Mouse (Mus musculus): ENCODE measurements around the gene Dna2. TPM values are rescaled to one million over a fixed set of nuclear protein-coding genes. Genes with fewer than 3 reads are reported as not detected.

Gene Dna2
- 2.9 TPM for polyA plus RNA-seq (2014; fragmentation: Illumina TruSeq; extraction: RNeasy Lipid Tissue Mini Kit (QIAGEN cat#74804); ENCODE audit: low read depth, low replicate concordance)

GRCm38 (mm10) chr10:62946738-62947471 lies at the start of gene Dna2:
Gene Dna2 (plus strand): TSS chr10:62947026.

DNA sequence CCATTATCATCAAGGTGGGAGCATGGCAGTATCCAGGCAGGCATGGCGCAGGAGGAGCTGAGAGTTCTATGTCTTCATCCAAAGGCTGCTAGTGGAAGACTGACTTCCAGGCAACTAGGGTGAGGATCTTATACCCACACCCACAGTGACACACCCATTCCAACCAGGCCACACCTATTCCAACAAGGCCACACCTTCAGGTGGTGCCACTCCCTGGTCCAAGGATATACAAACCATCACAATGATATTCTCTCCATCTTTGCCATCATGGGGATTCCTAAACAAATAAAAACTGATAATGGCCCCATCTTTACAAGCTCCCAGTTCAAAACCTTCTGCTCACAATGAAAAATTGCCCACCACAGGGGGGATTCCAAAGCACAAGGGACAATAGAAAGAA lies 37.9 kb upstream of the Dna2 start, which contains the start of gene Tet1:
Gene Tet1, minus strand, starts transcription at position 101 of the 400 bp plus-strand sequence.

GRCm38 (mm10) chr10:62919925-62920765 lies 26.7 kb upstream of the Dna2 start, which contains the start of gene Slc25a16:
Gene Slc25a16 (plus strand): TSS chr10:62920633.

DNA sequence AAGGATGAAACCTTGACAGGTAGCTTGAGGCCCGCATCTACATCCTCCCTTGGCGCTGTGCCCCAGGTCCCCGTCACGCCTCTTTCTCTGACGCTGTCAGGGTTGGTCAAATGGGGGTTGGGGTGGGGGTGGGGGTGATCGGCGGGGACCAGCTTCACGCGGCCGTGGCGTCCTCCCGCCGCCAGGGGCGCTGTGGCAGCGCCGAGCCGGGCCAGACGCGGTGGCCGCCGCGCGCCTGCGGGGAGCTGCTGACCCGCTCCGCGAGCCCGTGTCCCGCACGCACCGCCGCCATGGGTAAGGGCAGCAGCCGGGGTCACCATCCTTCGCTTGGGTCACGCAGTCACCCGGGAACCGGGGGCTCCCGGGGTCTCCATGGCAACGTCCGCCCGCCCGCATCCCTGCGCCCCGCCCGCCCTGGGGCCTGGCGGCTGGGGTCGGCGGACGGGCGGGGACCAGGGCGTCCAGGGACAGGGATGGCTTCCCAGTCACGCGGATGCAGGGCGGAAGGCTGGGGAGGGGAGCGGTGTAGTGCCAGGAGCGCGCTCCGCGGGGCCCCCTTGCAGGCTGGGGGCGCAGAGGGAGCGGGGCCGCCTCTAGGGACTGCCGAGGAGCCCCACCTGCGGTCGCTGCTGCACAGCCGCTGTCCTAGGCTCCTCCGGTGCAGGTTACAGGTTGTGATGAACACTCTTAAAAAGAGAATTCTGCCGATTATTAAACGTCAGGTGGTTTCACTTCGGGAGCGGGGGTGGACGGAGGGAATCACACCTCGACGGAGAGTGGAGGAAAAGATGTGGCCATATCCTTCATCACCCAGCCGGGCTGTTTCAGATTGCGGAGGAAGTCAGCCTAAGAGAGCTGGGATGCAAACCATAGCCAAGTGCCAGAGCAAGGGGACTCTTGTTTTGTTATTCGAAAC lies 33.5 kb downstream of the Dna2 start, which contains the start of gene Rufy2:
Gene Rufy2, plus strand, starts transcription at position 185 of the 916 bp plus-strand sequence.

Other genes starting within 250 kb of the Dna2 start
- gene Stox1, start 220.9 kb upstream of the Dna2 start, polyA plus RNA-seq (2014; fragmentation: Illumina TruSeq; extraction: RNeasy Lipid Tissue Mini Kit (QIAGEN cat#74804); ENCODE audit: low read depth, low replicate concordance), result 1.8 TPM
- gene Ccar1, start 154.7 kb upstream of the Dna2 start, polyA plus RNA-seq (2014; fragmentation: Illumina TruSeq; extraction: RNeasy Lipid Tissue Mini Kit (QIAGEN cat#74804); ENCODE audit: low read depth, low replicate concordance), result 38.4 TPM
- gene Tet1, start 38.0 kb upstream of the Dna2 start, polyA plus RNA-seq (2014; fragmentation: Illumina TruSeq; extraction: RNeasy Lipid Tissue Mini Kit (QIAGEN cat#74804); ENCODE audit: low read depth, low replicate concordance), result 0.43 TPM
- 30.6 TPM for gene Slc25a16, start 26.4 kb upstream of the Dna2 start, polyA plus RNA-seq (2014; fragmentation: Illumina TruSeq; extraction: RNeasy Lipid Tissue Mini Kit (QIAGEN cat#74804); ENCODE audit: low read depth, low replicate concordance)
- gene Rufy2, start 33.2 kb downstream of the Dna2 start, polyA plus RNA-seq (2014; fragmentation: Illumina TruSeq; extraction: RNeasy Lipid Tissue Mini Kit (QIAGEN cat#74804); ENCODE audit: low read depth, low replicate concordance), result 8.2 TPM
- gene Hnrnph3, start 77.2 kb downstream of the Dna2 start, polyA plus RNA-seq (2014; fragmentation: Illumina TruSeq; extraction: RNeasy Lipid Tissue Mini Kit (QIAGEN cat#74804); ENCODE audit: low read depth, low replicate concordance), result 56.8 TPM
- gene Pbld2, start 77.3 kb downstream of the Dna2 start, polyA plus RNA-seq (2014; fragmentation: Illumina TruSeq; extraction: RNeasy Lipid Tissue Mini Kit (QIAGEN cat#74804); ENCODE audit: low read depth, low replicate concordance), result 6.3 TPM
- gene Pbld1, start 113.1 kb downstream of the Dna2 start, polyA plus RNA-seq (2014; fragmentation: Illumina TruSeq; extraction: RNeasy Lipid Tissue Mini Kit (QIAGEN cat#74804); ENCODE audit: low read depth, low replicate concordance), result 3.2 TPM
- gene Atoh7, start 152.6 kb downstream of the Dna2 start, polyA plus RNA-seq (2014; fragmentation: Illumina TruSeq; extraction: RNeasy Lipid Tissue Mini Kit (QIAGEN cat#74804); ENCODE audit: low read depth, low replicate concordance), result not detected

All from adipose tissue, adult 10 weeks (tissue).